Mouse (Mus musculus): ENCODE measurements around the gene Trim62. TPM values are rescaled to one million over a fixed set of nuclear protein-coding genes. Genes with fewer than 3 reads are reported as not detected.

The Trim62 gene
- polyA plus RNA-seq (2021; fragmentation: Nextera tagmentation): 4.3 and 10.7 TPM in 2 replicates
- long read RNA-seq, experiment 1, transcript Trim62-201 (5 exons, 3,752 nt): major isoform, 53 of 63 reads
- long read RNA-seq, experiment 1, partial matches to known transcripts: 3 of 63 reads
- long read RNA-seq, experiment 1, other reads (novel, unspliced or antisense): 7 of 63 reads
- long read RNA-seq, experiment 2, partial matches to known transcripts: 0 of 6 reads
- long read RNA-seq, experiment 2, other reads (novel, unspliced or antisense): 4 of 6 reads

GRCm38 (mm10) chr4:128883379-128883781 lies at the start of gene Trim62:
Gene Trim62, plus strand, starts transcription at chr4:128883580.

Other genes with a start within 250 kb of the Trim62 start
- 10.9 and 11.0 TPM in 2 replicates for gene Phc2, start 228.9 kb upstream of the Trim62 start, polyA plus RNA-seq (2021; fragmentation: Nextera tagmentation)
- gene A3galt2, start 128.2 kb upstream of the Trim62 start, polyA plus RNA-seq (2021; fragmentation: Nextera tagmentation): not detected in 2 replicates
- 4.2 and 15.8 TPM in 2 replicates for gene Zfp362, start 77.5 kb upstream of the Trim62 start, polyA plus RNA-seq (2021; fragmentation: Nextera tagmentation)
- gene Azin2, start 78.9 kb downstream of the Trim62 start, polyA plus RNA-seq (2021; fragmentation: Nextera tagmentation): 7.6 and 26.0 TPM in 2 replicates
- gene Ak2, start 108.4 kb downstream of the Trim62 start, polyA plus RNA-seq (2021; fragmentation: Nextera tagmentation): 36.0 and 36.5 TPM in 2 replicates
- gene Rnf19b, start 174.7 kb downstream of the Trim62 start, polyA plus RNA-seq (2021; fragmentation: Nextera tagmentation): 4.7 and 10.3 TPM in 2 replicates
- not detected in 2 replicates for gene Tmem54, start 222.0 kb downstream of the Trim62 start, polyA plus RNA-seq (2021; fragmentation: Nextera tagmentation)
- gene Hpca, start 238.5 kb downstream of the Trim62 start, polyA plus RNA-seq (2021; fragmentation: Nextera tagmentation): 357 and 1,084 TPM in 2 replicates

Measured in left cerebral cortex, adult 6 months (tissue).